Mouse (Mus musculus) ES-E14 (cell line): ENCODE measurements at regions not wholly inside any gene's neighbourhood (a gene's known extent, or its start where the extent isn't known, plus 50 kb on each side); places are given as distances from the start of the nearest gene placed in this dataset.

Experiments used
- DNase-seq: peaks from one replicate; pipeline ENCODE4 v3.0.0-alpha.2; 2013; ENCODE audit warnings: low read depth, low spot score
- H3K27ac ChIP-seq: 2 replicates; pipeline ENCODE4 v1.5.1; 2012; ENCODE audit warnings: low read depth, mild to moderate bottlenecking, low read length, moderate library complexity, mixed read lengths; ENCODE audit not compliant: poor library complexity, insufficient read depth, severe bottlenecking
- H3K36me3 ChIP-seq: 2 replicates; pipeline ENCODE4 v1.6.1; 2012; ENCODE audit warnings: mild to moderate bottlenecking, low read length, moderate library complexity, mixed read lengths; ENCODE audit not compliant: control insufficient read depth, poor library complexity, insufficient read depth, severe bottlenecking
- H3K4me1 ChIP-seq, 2 experiments: fragments of 150-350 bp in 1 of 2; sonication (generic) in 1 of 2; 2 replicates each; pipeline ENCODE4 v1.6.1; 2012; ENCODE audit warnings: low read length in 2 of 2, mild to moderate bottlenecking in 1 of 2, mixed read lengths in 1 of 2; ENCODE audit not compliant: control insufficient read depth in 2 of 2, insufficient read depth in 2 of 2, poor library complexity in 1 of 2
- H3K4me3 ChIP-seq, 2 experiments: fragments of 150-350 bp in 1 of 2; sonication (generic) in 1 of 2; 2 replicates each; pipeline ENCODE4 v1.5.1; 2012; ENCODE audit warnings: low read length in 2 of 2, low read depth in 1 of 2, mild to moderate bottlenecking in 1 of 2, mixed read lengths in 1 of 2; ENCODE audit not compliant: insufficient read depth in 1 of 2, poor library complexity in 1 of 2, severe bottlenecking in 1 of 2
- H3K9ac ChIP-seq: 2 replicates; pipeline ENCODE4 v1.6.1; 2012; ENCODE audit warnings: low read depth, mild to moderate bottlenecking, low read length, mixed read lengths; ENCODE audit not compliant: poor library complexity, insufficient read depth, severe bottlenecking
- H3K9me3 ChIP-seq: fragments of 150-350 bp; sonication (generic); 2 replicates; pipeline ENCODE4 v1.6.1; 2012; ENCODE audit warnings: low read depth, mild to moderate bottlenecking, low read length; ENCODE audit not compliant: control insufficient read depth, insufficient read depth
- CHD2 ChIP-seq: IDR thresholded peaks from 2 replicates; pipeline ENCODE4 v1.6.1; 2014; ENCODE audit warnings: mild to moderate bottlenecking, low read depth, low read length, inconsistent platforms
- HCFC1 ChIP-seq: IDR thresholded peaks from 2 replicates; pipeline ENCODE4 v1.6.1; 2012; ENCODE audit warnings: low read length, inconsistent platforms, borderline replicate concordance; ENCODE audit not compliant: insufficient read depth
- MAFK ChIP-seq: IDR thresholded peaks from 2 replicates; pipeline ENCODE4 v1.6.1; 2014; ENCODE audit warnings: mild to moderate bottlenecking, low read depth, low read length, inconsistent platforms; ENCODE audit not compliant: insufficient read depth
- ZC3H11A ChIP-seq: IDR thresholded peaks from 2 replicates; pipeline ENCODE4 v1.6.1; 2012; ENCODE audit warnings: low read depth, mild to moderate bottlenecking, inconsistent platforms, low read length, borderline replicate concordance
- ZNF384 ChIP-seq: IDR thresholded peaks from 2 replicates; pipeline ENCODE4 v1.6.1; 2012; ENCODE audit warnings: low read depth, low read length, inconsistent platforms
- in situ Hi-C, 2 experiments: fragments of 600-800 bp; cut with MboI; formaldehyde crosslinking; loops; one replicate each; pipeline ENCODE4 v1.15.1; 2025; ENCODE audit warnings: low sequenced_read_pairs in 2 of 2, inconsistent platforms in 1 of 2; ENCODE audit not compliant: unreplicated experiment in 2 of 2

DNA sequence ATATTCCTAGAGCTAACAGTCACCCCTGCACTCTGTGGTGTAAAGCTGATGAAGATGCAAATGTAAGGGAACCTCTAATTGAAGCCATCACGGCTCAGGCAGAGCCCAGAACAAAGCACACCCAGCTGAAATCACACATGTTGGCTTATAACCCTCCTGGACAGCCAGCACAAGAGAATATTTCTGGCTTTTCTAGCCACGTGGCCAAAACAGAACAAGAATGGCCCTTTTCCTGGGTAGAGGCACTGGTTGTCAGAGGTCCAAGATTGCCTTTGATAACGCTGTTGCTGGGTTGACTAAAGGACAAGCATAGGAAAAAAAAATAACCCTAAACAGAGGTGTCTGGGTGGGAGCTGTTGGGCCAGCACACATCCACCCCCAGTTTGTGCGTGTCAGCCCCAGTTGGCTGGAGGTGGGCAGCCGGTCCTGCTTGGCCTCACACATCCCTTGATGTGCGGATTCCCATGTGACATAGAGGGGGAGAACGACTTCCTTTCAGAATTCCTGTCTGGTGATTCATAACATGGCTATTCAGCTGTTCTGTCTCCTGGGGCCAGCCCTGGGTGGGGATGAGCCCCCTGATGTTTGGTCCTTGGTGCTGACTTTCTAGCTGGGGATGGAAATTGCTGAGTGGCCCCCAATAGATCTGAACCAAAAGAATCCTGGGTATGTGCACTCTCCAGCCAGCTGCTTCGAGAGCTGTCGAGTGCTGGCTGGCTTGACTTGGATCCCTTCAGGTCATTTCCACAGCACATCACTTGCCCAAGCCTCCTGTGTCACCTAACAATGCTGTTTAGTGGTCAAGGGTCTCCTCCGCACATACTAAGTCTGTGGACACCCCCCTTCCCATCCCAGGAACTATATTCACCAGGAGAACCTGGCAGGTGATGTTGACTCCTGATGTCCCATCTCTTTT is 107.6 kb downstream of the Bod1 start:
- in situ Hi-C loops, result no loop called here
- no peak overlapping the region for H3K27ac ChIP-seq
- H3K9me3 ChIP-seq, result no peaks in the 10 kb centered on the region
- TF ChIP-seq ZNF384 (no peak), HCFC1 (no peak), MAFK (no peak), CHD2 (no peak), ZC3H11A (no peak)
- no peak overlapping the region for H3K9ac ChIP-seq
- H3K4me3 ChIP-seq, result no peak overlapping the region
- H3K36me3 ChIP-seq, result no peaks in the 10 kb centered on the region
- no peaks in the 10 kb centered on the region for H3K4me1 ChIP-seq
- DNase-seq, result no peak

DNA sequence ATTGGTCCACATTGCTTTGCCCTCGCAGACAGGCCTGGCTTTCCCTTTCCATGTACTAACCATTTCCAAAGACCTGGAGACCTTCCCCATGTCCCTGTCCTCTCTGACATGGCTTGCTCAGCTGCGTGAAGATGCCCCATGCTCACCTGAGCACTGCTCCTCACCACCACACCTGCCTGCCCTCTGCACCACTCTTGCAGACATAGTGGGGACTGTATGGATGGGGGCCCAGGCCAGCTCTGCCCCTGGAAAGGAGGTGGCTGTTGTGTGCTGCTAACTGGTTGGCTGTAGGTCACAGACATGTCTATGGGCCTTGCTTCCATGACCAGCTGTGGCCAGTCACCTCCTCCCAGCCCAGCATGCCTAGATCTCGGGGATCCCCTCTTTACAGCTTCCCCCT is 108.7 kb downstream of the Bod1 start:
- Histone ChIP-seq H3K27ac (no peak overlapping the region), H3K9me3 (no peaks in the 10 kb centered on the region), H3K36me3 (no peaks in the 10 kb centered on the region), H3K4me1 (no peaks in the 10 kb centered on the region), H3K4me3 (no peak overlapping the region), H3K9ac (no peak overlapping the region)
- no peak for TF ChIP-seq MAFK
- no peak for TF ChIP-seq HCFC1
- no peak for TF ChIP-seq ZC3H11A
- TF ChIP-seq ZNF384, result no peak
- no peak for TF ChIP-seq CHD2
- no peak for DNase-seq
- in situ Hi-C loops, result no loop called here

- no peaks in the 10 kb centered on the region for H3K9me3 ChIP-seq
- DNase-seq, result no peak
- H3K36me3 ChIP-seq, result no peaks in the 10 kb centered on the region
- H3K9ac ChIP-seq, result no peak overlapping the region
- TF ChIP-seq MAFK (no peak), ZC3H11A (no peak), CHD2 (no peak), HCFC1 (no peak), ZNF384 (no peak)
- no peak overlapping the region for H3K4me3 ChIP-seq
- no peaks in the 10 kb centered on the region for H3K4me1 ChIP-seq
- in situ Hi-C loops, result no loop called here
- no peak overlapping the region for H3K27ac ChIP-seq
Observed at GRCm38 (mm10) chr11:31560775-31561174, 110.9 kb downstream of the Bod1 start.

DNA sequence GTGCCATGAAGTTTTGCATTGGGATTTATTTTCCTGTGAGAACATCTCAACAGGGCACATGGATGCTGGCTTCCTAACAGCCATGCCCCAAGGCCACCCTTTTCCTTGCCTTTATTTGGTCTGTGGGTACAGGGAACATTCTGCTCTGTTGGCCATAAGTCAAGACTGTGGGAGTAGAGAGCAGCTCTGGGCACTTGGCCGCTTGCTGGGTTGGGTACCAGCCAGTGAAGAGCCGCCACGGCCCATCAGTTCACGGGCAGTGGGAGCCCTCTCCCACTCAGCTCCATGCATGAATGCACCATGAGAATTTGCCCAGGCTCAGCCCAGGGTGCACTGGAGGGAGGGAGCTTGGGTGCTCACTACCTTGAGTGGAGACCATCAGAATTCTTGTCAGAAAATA is 116.6 kb downstream of the Bod1 start:
- Histone ChIP-seq H3K4me1 (no peaks in the 10 kb centered on the region), H3K9ac (no peak overlapping the region), H3K27ac (no peak overlapping the region), H3K4me3 (no peak overlapping the region), H3K9me3 (no peaks in the 10 kb centered on the region), H3K36me3 (no peaks in the 10 kb centered on the region)
- in situ Hi-C loops, result no loop called here
- no peak for DNase-seq
- TF ChIP-seq MAFK, result no peak
- TF ChIP-seq ZC3H11A, result no peak
- no peak for TF ChIP-seq CHD2
- no peak for TF ChIP-seq ZNF384
- TF ChIP-seq HCFC1, result no peak
